Mouse (Mus musculus): ENCODE measurements around the gene Gm10322. TPM values are rescaled to one million over a fixed set of nuclear protein-coding genes. Genes with fewer than 3 reads are reported as not detected.

Gm10322 gene
- polyA plus RNA-seq, 1 experiment from 2014 or later = not detected

- H3K9me3 ChIP-seq (ENCODE audit: control insufficient read depth, low read length) = no peaks in the 10 kb centered on the region
- H3K4me1 ChIP-seq (ENCODE audit: control insufficient read depth, insufficient read depth, low read depth, low read length) = peaks cover 4% of the 10 kb centered on the region; the same call in 1 of the 2 replicates
- no peak overlapping the region for H3K4me3 ChIP-seq (ENCODE audit: low read length)
- H3K27ac ChIP-seq (ENCODE audit: low read depth, low read length) = no peak overlapping the region
- ATAC-seq = no peak
- no peaks in the 10 kb centered on the region for H3K27me3 ChIP-seq (replicated peaks; ENCODE audit: control insufficient read depth, insufficient read depth, low read length)
- WGBS = 64% methylated on average over 12 of the region's 12 CpGs
- no peak overlapping the region for H3K4me2 ChIP-seq (ENCODE audit: low read length)
- no peak overlapping the region for H3K9ac ChIP-seq (ENCODE audit: low read depth, low read length)
- H3K36me3 ChIP-seq (ENCODE audit: control insufficient read depth, insufficient read depth, low read length) = no peaks in the 10 kb centered on the region
These were observed 37.7 kb upstream of the Gm10322 start for GRCm38 (mm10) chr10:59577871-59578801.

DNA sequence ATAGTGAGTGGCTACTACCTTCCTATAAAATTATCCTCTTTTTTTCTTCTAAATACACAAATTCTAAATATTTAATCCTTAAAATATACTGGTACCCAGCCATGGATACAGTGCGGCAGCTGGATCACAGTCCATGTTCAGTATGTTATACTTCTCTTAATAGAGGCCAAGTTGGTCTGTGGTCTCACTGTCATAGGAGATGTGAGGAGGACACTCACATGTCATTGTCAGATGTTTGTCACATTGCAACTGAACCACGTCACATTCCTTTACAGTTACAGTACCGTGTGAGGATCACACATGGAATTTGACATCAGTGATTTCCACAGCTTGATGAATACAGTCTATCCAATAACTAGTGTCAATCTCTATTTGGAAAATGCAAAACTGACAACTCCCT lies 36.2 kb upstream of the Gm10322 start:
- no peak for ATAC-seq
- peaks cover 4% of the 10 kb centered on the region; the same call in 1 of the 2 replicates for H3K4me1 ChIP-seq (ENCODE audit: control insufficient read depth, insufficient read depth, low read depth, low read length)
- no peak overlapping the region for H3K27ac ChIP-seq (ENCODE audit: low read depth, low read length)
- H3K4me2 ChIP-seq (ENCODE audit: low read length) = no peak overlapping the region
- H3K9me3 ChIP-seq (ENCODE audit: control insufficient read depth, low read length) = no peaks in the 10 kb centered on the region
- no peaks in the 10 kb centered on the region for H3K36me3 ChIP-seq (ENCODE audit: control insufficient read depth, insufficient read depth, low read length)
- no peak overlapping the region for H3K9ac ChIP-seq (ENCODE audit: low read depth, low read length)
- no peak overlapping the region for H3K4me3 ChIP-seq (ENCODE audit: low read length)
- WGBS = 88% methylated on average over 3 of the region's 3 CpGs
- no peaks in the 10 kb centered on the region for H3K27me3 ChIP-seq (replicated peaks; ENCODE audit: control insufficient read depth, insufficient read depth, low read length)

DNA sequence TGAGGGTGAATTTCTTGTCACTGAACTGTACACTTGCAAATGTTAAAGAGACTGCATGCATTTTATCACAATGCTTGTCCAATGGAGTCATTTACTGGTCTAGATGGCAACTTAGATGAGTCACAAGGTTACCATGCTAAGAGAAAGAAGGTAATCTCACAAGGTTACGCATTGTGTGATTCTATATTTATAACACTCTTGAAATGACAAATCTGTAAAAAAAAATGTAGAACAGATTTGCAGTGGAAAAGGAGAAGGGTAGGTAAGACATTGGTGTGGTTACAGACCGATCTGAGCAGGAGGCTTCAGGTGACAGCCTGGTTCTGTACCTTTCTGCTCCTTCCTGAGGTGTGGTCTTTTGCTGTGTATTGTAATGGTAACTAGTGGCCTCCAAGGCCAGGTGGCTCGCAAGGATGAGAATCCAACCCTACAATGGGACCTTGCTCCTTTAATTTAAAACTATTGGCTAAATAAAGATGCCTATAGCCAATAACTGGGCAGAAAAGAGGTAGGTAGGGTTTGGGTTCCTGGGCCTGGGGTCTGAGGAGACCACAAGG lies 35.2 kb upstream of the Gm10322 start:
- H3K4me2 ChIP-seq (ENCODE audit: low read length) = no peak overlapping the region
- H3K4me1 ChIP-seq (ENCODE audit: control insufficient read depth, insufficient read depth, low read depth, low read length) = peaks cover 4% of the 10 kb centered on the region; the same call in 1 of the 2 replicates
- ATAC-seq = no peak
- no peaks in the 10 kb centered on the region for H3K36me3 ChIP-seq (ENCODE audit: control insufficient read depth, insufficient read depth, low read length)
- no peaks in the 10 kb centered on the region for H3K9me3 ChIP-seq (ENCODE audit: control insufficient read depth, low read length)
- H3K27ac ChIP-seq (ENCODE audit: low read depth, low read length) = no peak overlapping the region
- H3K4me3 ChIP-seq (ENCODE audit: low read length) = no peak overlapping the region
- no peak overlapping the region for H3K9ac ChIP-seq (ENCODE audit: low read depth, low read length)
- 95% methylated on average over 3 of the region's 3 CpGs for WGBS
- no peaks in the 10 kb centered on the region for H3K27me3 ChIP-seq (replicated peaks; ENCODE audit: control insufficient read depth, insufficient read depth, low read length)

DNA sequence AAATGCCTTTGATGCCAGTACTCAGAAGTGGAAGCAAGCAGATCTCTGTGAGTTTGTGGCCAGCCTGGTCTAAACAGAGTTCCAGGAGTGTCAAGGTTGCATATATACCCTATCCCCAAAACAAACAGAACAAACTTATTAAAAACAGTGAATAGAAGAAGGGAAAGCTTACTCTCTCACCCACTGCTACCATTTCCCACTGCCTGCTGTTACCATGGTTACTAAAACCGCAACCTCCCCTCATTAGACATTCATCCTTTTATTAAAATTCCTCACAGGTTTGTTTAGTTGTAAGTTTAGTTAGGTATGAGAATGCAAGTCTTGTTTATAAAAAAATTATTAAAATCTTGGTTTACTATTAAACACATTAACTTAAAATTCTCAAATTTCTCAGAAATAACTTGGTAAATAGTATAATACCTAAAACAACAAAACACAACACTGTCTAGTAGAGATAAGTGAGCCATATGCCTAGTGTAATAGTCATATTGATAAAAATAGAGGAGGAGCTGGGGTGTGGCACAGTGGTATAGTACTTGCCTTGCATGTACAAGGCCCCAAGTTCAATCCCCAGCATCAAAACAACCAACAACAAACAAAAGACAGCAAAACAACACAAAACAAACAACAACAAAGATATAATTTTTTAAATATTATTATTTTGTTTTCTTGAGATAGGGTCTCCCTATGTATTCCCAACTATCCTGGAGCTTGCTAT lies 33.9 kb upstream of the Gm10322 start:
- no peaks in the 10 kb centered on the region for H3K9me3 ChIP-seq (ENCODE audit: control insufficient read depth, low read length)
- no peaks in the 10 kb centered on the region; the same call in 1 of the 2 replicates for H3K4me1 ChIP-seq (ENCODE audit: control insufficient read depth, insufficient read depth, low read depth, low read length)
- H3K4me3 ChIP-seq (ENCODE audit: low read length) = no peak overlapping the region
- H3K4me2 ChIP-seq (ENCODE audit: low read length) = no peak overlapping the region
- no peaks in the 10 kb centered on the region for H3K27me3 ChIP-seq (replicated peaks; ENCODE audit: control insufficient read depth, insufficient read depth, low read length)
- no peak overlapping the region for H3K9ac ChIP-seq (ENCODE audit: low read depth, low read length)
- H3K36me3 ChIP-seq (ENCODE audit: control insufficient read depth, insufficient read depth, low read length) = no peaks in the 10 kb centered on the region
- 49% methylated on average over 1 of the region's 1 CpGs for WGBS
- H3K27ac ChIP-seq (ENCODE audit: low read depth, low read length) = no peak overlapping the region
- no peak for ATAC-seq

- ATAC-seq = no peak
- Histone ChIP-seq H3K4me2 (ENCODE audit: low read length) (no peak overlapping the region), H3K9ac (ENCODE audit: low read depth, low read length) (no peak overlapping the region), H3K27me3 (replicated peaks; ENCODE audit: control insufficient read depth, insufficient read depth, low read length) (no peaks in the 10 kb centered on the region), H3K4me3 (ENCODE audit: low read length) (no peak overlapping the region), H3K36me3 (ENCODE audit: control insufficient read depth, insufficient read depth, low read length) (no peaks in the 10 kb centered on the region), H3K9me3 (ENCODE audit: control insufficient read depth, low read length) (no peaks in the 10 kb centered on the region), H3K4me1 (ENCODE audit: control insufficient read depth, insufficient read depth, low read depth, low read length) (no peaks in the 10 kb centered on the region), H3K27ac (ENCODE audit: low read depth, low read length) (no peak overlapping the region)
- 89% methylated on average over 5 of the region's 5 CpGs for WGBS
These were observed 30.2 kb upstream of the Gm10322 start for GRCm38 (mm10) chr10:59585621-59586020.

DNA sequence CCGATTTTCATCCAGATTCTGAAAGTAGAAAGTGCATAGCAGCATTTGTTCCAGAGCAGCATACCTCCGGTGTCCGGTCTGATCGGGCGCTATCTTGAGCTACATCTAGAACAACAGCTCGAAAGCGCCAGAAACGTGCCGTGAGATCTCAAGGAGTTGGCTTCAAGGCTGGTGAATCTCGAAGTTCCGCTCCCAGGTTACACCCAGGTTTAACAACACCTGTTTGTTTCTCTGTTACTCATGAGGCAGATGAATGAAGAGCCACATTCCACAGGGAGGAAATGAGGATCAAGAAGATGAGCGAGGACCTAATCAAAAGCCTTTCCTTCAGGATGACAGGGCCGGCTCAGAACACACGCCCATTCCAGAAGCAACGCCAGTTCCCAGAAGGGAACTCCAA lies 29.0 kb upstream of the Gm10322 start:
- no peaks in the 10 kb centered on the region for H3K27me3 ChIP-seq (replicated peaks; ENCODE audit: control insufficient read depth, insufficient read depth, low read length)
- H3K27ac ChIP-seq (ENCODE audit: low read depth, low read length) = no peak overlapping the region
- ATAC-seq = no peak
- no peak overlapping the region for H3K9ac ChIP-seq (ENCODE audit: low read depth, low read length)
- no peaks in the 10 kb centered on the region for H3K9me3 ChIP-seq (ENCODE audit: control insufficient read depth, low read length)
- H3K36me3 ChIP-seq (ENCODE audit: control insufficient read depth, insufficient read depth, low read length) = no peaks in the 10 kb centered on the region
- no peak overlapping the region for H3K4me2 ChIP-seq (ENCODE audit: low read length)
- no peak overlapping the region for H3K4me3 ChIP-seq (ENCODE audit: low read length)
- no peaks in the 10 kb centered on the region for H3K4me1 ChIP-seq (ENCODE audit: control insufficient read depth, insufficient read depth, low read depth, low read length)
- 95% methylated on average over 15 of the region's 15 CpGs for WGBS

DNA sequence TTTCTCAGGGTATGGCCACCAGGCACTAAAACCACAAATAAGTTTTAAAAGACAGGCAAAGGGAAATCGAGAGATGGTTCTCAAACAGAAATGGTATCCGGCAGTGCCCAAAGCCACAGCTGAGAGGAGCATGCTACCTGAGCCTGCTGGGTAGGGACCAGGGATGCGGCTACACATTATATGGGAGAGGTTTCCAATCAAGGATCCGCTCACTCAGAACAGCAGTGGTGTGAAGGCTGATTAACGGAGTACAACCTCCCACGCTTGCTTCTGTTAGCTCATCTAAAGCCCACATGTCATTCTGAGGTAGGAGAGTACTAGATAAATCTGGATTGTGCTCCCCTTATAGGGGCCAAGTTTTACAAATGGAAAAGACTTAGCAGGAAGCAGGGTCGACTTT lies 27.7 kb upstream of the Gm10322 start:
- no peak overlapping the region for H3K4me2 ChIP-seq (ENCODE audit: low read length)
- H3K9me3 ChIP-seq (ENCODE audit: control insufficient read depth, low read length) = no peaks in the 10 kb centered on the region
- no peaks in the 10 kb centered on the region for H3K27me3 ChIP-seq (replicated peaks; ENCODE audit: control insufficient read depth, insufficient read depth, low read length)
- no peaks in the 10 kb centered on the region for H3K36me3 ChIP-seq (ENCODE audit: control insufficient read depth, insufficient read depth, low read length)
- ATAC-seq = no peak
- 89% methylated on average over 7 of the region's 7 CpGs for WGBS
- no peak overlapping the region for H3K27ac ChIP-seq (ENCODE audit: low read depth, low read length)
- H3K4me3 ChIP-seq (ENCODE audit: low read length) = no peak overlapping the region
- H3K4me1 ChIP-seq (ENCODE audit: control insufficient read depth, insufficient read depth, low read depth, low read length) = no peaks in the 10 kb centered on the region
- no peak overlapping the region for H3K9ac ChIP-seq (ENCODE audit: low read depth, low read length)

DNA sequence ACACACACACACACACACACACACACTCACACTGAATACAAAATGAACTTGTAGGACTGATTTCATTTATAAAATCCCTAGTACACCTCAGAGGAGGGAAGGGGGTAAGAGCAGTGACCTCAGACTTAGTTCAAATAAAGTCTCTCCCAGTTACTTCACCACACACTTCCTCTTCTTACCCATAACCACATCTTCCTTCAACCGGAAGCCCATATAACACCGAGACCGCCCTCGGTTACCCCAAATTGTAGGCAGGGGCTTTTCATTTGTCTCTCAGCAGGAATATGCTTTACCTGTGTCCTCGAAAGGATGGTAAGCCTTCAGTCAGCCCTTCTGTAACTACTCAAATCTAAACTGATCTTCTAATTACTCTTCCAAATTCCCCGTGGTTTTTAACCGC lies 26.4 kb upstream of the Gm10322 start:
- Histone ChIP-seq H3K9ac (ENCODE audit: low read depth, low read length) (no peak overlapping the region), H3K4me2 (ENCODE audit: low read length) (no peak overlapping the region), H3K27me3 (replicated peaks; ENCODE audit: control insufficient read depth, insufficient read depth, low read length) (no peaks in the 10 kb centered on the region), H3K4me1 (ENCODE audit: control insufficient read depth, insufficient read depth, low read depth, low read length) (no peaks in the 10 kb centered on the region), H3K9me3 (ENCODE audit: control insufficient read depth, low read length) (no peaks in the 10 kb centered on the region), H3K4me3 (ENCODE audit: low read length) (no peak overlapping the region), H3K27ac (ENCODE audit: low read depth, low read length) (no peak overlapping the region), H3K36me3 (ENCODE audit: control insufficient read depth, insufficient read depth, low read length) (no peaks in the 10 kb centered on the region)
- ATAC-seq = no peak
- WGBS = 85% methylated on average over 7 of the region's 7 CpGs

GRCm38 (mm10) chr10:59589856-59590255 lies 26.0 kb upstream of the Gm10322 start:
- H3K4me1 ChIP-seq (ENCODE audit: control insufficient read depth, insufficient read depth, low read depth, low read length) = no peaks in the 10 kb centered on the region
- 92% methylated on average over 13 of the region's 13 CpGs for WGBS
- ATAC-seq = no peak

More at GRCm38 (mm10) chr10:59589856-59590255, 26.0 kb upstream of the Gm10322 start:
- Histone ChIP-seq H3K36me3 (ENCODE audit: control insufficient read depth, insufficient read depth, low read length) (no peaks in the 10 kb centered on the region), H3K9me3 (ENCODE audit: control insufficient read depth, low read length) (no peaks in the 10 kb centered on the region), H3K27me3 (replicated peaks; ENCODE audit: control insufficient read depth, insufficient read depth, low read length) (no peaks in the 10 kb centered on the region), H3K4me3 (ENCODE audit: low read length) (no peak overlapping the region), H3K27ac (ENCODE audit: low read depth, low read length) (no peak overlapping the region), H3K9ac (ENCODE audit: low read depth, low read length) (no peak overlapping the region), H3K4me2 (ENCODE audit: low read length) (no peak overlapping the region)
